Mouse (Mus musculus) heart, postnatal 0 days (tissue): ENCODE results near the gene Ppp2r2c. TPM values are rescaled to one million over a fixed set of nuclear protein-coding genes. Genes with fewer than 3 reads are reported as not detected.

Source experiments
- ATAC-seq: fragments of 200-750 bp; cut with Nextera tagmentation; 2 replicates; pipeline ENCODE4 v1.8.0; 2017; ENCODE audit warnings: low read depth, moderate number of reproducible peaks, moderate library complexity; ENCODE audit not compliant: insufficient read depth
- DNase-seq: peaks from one replicate; pipeline ENCODE4 v3.0.0-alpha.2; 2016; ENCODE audit warnings: low spot score
- H3K27ac ChIP-seq: fragments of 300-500 bp; sonication (generic); 2 replicates; pipeline ENCODE4 v1.5.1; 2014; ENCODE audit warnings: low read depth, mild to moderate bottlenecking
- H3K27me3 ChIP-seq: fragments of 300-500 bp; sonication (generic); 2 replicates; pipeline ENCODE4 v1.6.1; 2014; ENCODE audit warnings: low read length, mixed read lengths; ENCODE audit not compliant: control insufficient read depth, insufficient read depth
- H3K36me3 ChIP-seq: fragments of 300-500 bp; sonication (generic); replicated peaks from 2 replicates; pipeline ENCODE4 v1.6.1; 2014; ENCODE audit warnings: low read length, mixed read lengths; ENCODE audit not compliant: control insufficient read depth, insufficient read depth
- H3K4me1 ChIP-seq: fragments of 300-500 bp; sonication (generic); 2 replicates; pipeline ENCODE4 v1.6.1; 2014; ENCODE audit warnings: antibody characterized with exemption; ENCODE audit not compliant: control insufficient read depth, insufficient read depth
- H3K4me2 ChIP-seq: fragments of 300-500 bp; sonication (generic); 2 replicates; pipeline ENCODE4 v1.6.1; 2014; ENCODE audit warnings: low read depth, mild to moderate bottlenecking, low read length, moderate library complexity
- H3K4me3 ChIP-seq: fragments of 300-500 bp; sonication (generic); 2 replicates; pipeline ENCODE4 v1.5.1; 2014; ENCODE audit warnings: low read depth, low read length
- H3K9ac ChIP-seq: fragments of 300-500 bp; sonication (generic); replicated peaks from 2 replicates; pipeline ENCODE4 v1.6.1; 2014; ENCODE audit warnings: low read depth, low read length, mixed read lengths
- H3K9me3 ChIP-seq: fragments of 300-500 bp; sonication (generic); replicated peaks from 2 replicates; pipeline ENCODE4 v1.6.1; 2016; ENCODE audit warnings: low read length; ENCODE audit not compliant: control insufficient read depth
- CTCF ChIP-seq: IDR thresholded peaks from 2 replicates; pipeline ENCODE4 v1.5.1; 2016; ENCODE audit warnings: antibody characterized with exemption, control low read depth, low read depth
- EP300 ChIP-seq: IDR thresholded peaks from 2 replicates; pipeline ENCODE4 v1.6.1; 2016; ENCODE audit warnings: antibody characterized with exemption, low read depth
- WGBS: fragments of 180-500 bp; shearing (Covaris S2); extraction: QIAGEN DNeasy Blood & Tissue Kit; methylation state at CpG from one replicate; pipeline ENCODE4 v1.1.7; 2014; 5-methylcytosine and 5-hydroxymethylcytosine counted together
- polyA plus RNA-seq: library from polyadenylated mRNA; unstranded; fragments of >200 nt; fragmentation: Nextera tagmentation; extraction: Ambion mirVana; gene quantifications from 2 replicates; pipeline ENCODE4 v1.2.1, GENCODE M21; 2015
- total RNA-seq: library from RNA; depleted of rRNA; stranded (reverse); fragments of >200 nt; gene quantifications from 2 replicates; pipeline ENCODE4 v1.2.3, GENCODE M21; 2014; ENCODE audit warnings: low replicate concordance

Ppp2r2c gene
- total and polyA plus RNA-seq, 2 experiments from 2014 or later = not detected

DNA sequence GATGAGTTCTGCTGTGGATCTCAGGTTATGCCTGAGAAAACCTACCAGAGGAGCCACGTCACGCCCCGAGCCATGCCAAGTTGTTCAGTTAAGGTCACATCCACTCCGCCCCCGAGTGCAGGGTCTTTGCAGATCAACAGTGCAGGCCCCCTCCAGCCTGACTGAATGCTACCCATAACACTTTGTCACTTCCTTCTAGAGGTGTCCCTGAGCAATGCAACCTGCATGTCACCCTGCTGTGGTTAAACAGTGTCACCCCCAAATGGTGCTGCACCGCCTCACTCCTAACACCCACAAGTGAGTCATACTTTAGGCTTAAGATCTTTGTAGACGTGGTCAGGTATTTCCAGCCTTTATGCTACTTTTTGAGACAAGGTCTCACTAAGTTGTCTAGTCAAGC lies 28.2 kb upstream of the Ppp2r2c start:
- Histone ChIP-seq H3K4me1 (no peaks in the 10 kb centered on the region), H3K4me3 (no peak overlapping the region), H3K9me3 (no peaks in the 10 kb centered on the region), H3K36me3 (no peaks in the 10 kb centered on the region), H3K27ac (no peak overlapping the region), H3K4me2 (no peak overlapping the region), H3K27me3 (no peaks in the 10 kb centered on the region), H3K9ac (no peak overlapping the region)
- TF ChIP-seq CTCF (no peak), EP300 (no peak)
- DNase-seq (no peak), ATAC-seq (no peak)
- 67% methylated on average over 7 of the region's 7 CpGs for WGBS

DNA sequence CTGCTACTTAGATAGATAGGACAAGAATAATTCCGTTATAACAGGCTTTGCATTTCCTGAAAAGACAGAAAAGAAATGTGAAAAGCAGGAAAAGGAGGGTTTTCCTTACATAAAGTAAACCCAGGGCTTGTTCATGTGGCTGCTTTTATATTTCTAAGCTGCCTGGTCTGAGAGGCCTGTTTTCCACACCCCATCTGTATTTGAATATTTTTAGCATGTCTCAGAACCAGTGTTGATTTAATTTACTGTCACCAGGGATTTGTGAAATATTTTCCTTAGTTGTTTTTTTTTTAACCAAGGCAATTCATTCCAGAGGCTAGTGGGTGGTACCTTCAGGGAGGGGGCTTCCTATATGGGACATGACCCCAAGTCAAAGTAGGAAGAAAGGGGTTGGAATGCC lies 26.6 kb upstream of the Ppp2r2c start:
- Histone ChIP-seq H3K27ac (no peak overlapping the region), H3K9ac (no peak overlapping the region), H3K4me1 (no peaks in the 10 kb centered on the region), H3K4me2 (no peak overlapping the region), H3K36me3 (no peaks in the 10 kb centered on the region), H3K9me3 (no peaks in the 10 kb centered on the region), H3K27me3 (no peaks in the 10 kb centered on the region), H3K4me3 (no peak overlapping the region)
- DNase-seq = no peak
- TF ChIP-seq EP300 = no peak
- no peak for TF ChIP-seq CTCF
- WGBS = 34% methylated on average over 1 of the region's 1 CpGs
- ATAC-seq = no peak

DNA sequence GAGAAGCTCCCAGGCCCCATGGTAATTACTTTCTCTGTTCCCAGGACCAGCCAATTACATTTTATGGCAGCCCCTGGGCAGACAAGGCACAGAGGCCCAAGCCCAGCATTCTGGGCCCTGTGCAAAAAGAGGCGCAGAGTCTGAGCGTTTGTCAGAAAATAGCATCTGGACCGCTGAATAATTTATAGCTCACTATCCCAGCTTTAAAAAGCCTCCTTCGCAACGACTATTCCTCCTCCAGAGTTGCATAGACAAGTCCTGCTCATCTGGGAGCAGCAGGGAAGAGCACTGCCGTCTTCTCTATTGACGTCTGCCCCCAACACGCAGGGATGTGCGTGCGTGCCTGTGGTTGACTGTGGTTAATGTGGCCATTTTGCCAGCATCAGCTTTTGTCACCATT lies 23.8 kb upstream of the Ppp2r2c start:
- no peak for DNase-seq
- TF ChIP-seq CTCF (no peak), EP300 (no peak)
- H3K36me3 ChIP-seq = no peaks in the 10 kb centered on the region
- H3K27ac ChIP-seq = no peak overlapping the region
- WGBS = 82% methylated on average over 10 of the region's 10 CpGs
- H3K4me1 ChIP-seq = no peaks in the 10 kb centered on the region
- no peak overlapping the region for H3K4me2 ChIP-seq
- no peak overlapping the region for H3K4me3 ChIP-seq
- H3K27me3 ChIP-seq = no peaks in the 10 kb centered on the region
- H3K9me3 ChIP-seq = no peaks in the 10 kb centered on the region
- no peak for ATAC-seq
- no peak overlapping the region for H3K9ac ChIP-seq

DNA sequence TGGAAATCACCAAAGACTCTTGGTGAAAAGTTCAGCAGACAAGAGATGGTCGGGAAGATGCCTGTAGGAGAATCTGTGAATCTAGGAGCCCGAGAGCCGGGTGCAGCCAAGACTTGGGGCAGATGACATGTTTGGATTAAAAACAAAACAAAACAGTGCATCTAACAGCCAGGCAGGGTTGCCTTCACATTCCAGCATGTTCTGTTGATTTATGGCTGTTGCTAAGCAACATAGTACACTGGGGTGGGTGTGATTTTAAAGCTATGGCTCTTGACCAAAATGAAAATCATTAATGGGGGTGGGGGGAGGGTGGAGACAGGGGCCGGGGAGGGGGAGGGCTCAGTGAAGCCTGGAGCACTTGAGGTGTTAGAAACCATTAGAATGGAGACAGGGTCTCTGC lies 16.7 kb upstream of the Ppp2r2c start:
- no peak overlapping the region for H3K4me3 ChIP-seq
- no peaks in the 10 kb centered on the region for H3K27me3 ChIP-seq
- 69% methylated on average over 4 of the region's 4 CpGs for WGBS
- no peak for TF ChIP-seq CTCF
- TF ChIP-seq EP300 = no peak
- no peak overlapping the region for H3K27ac ChIP-seq
- no peaks in the 10 kb centered on the region for H3K9me3 ChIP-seq
- H3K4me2 ChIP-seq = no peak overlapping the region
- no peaks in the 10 kb centered on the region for H3K36me3 ChIP-seq
- ATAC-seq = no peak
- no peak for DNase-seq
- no peaks in the 10 kb centered on the region for H3K4me1 ChIP-seq
- no peak overlapping the region for H3K9ac ChIP-seq

DNA sequence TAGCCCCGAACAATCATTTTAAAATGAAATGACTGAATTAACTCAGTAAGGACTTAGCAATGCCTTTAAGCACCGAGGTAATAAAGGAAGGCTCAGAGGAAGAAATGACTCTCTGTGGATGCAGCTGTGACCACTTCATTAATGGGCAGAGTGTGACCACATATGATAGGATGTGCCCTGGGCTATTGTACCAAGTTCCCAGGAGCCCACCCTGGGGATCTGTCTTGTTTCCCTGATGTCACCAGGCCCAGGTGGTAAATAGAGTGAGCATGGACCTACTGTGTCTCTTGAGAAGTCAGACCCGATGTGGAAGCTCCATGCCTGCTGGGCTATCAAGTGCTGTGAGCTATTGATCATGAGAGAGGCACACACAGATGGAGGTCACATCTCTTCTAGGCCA lies 13.1 kb upstream of the Ppp2r2c start:
- Histone ChIP-seq H3K4me3 (no peak overlapping the region), H3K27me3 (0 out of 2 replicates have a peak, but pooled peaks cover 5% of the 10 kb centered on the region), H3K27ac (no peak overlapping the region), H3K4me2 (no peak overlapping the region), H3K9ac (no peak overlapping the region), H3K9me3 (no peaks in the 10 kb centered on the region), H3K36me3 (no peaks in the 10 kb centered on the region), H3K4me1 (no peaks in the 10 kb centered on the region)
- TF ChIP-seq CTCF (no peak), EP300 (no peak)
- DNase-seq (no peak), ATAC-seq (no peak)
- 70% methylated on average over 3 of the region's 3 CpGs for WGBS

DNA sequence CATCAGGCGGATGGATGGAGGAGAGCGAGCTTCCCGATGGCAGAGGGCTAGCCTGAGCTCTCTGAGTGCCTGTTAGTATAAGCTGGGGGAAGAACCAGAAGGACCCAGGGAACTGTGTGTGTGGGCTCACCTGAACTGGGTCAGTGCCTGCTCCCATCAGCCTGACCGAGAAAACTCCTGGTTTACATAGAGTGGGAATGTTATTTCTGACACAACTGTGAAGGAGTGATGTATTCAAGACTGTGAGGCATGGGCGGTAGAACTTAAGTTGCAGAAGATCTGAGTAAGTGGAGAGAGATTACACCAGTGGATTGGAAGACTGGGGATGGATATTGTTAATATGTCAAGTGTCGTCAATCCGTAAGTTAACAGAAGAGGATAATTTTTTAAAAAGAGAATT lies 11.8 kb upstream of the Ppp2r2c start:
- Histone ChIP-seq H3K4me3 (no peak overlapping the region), H3K27me3 (peaks cover 7% of the 10 kb centered on the region; the same call in 1 of the 2 replicates), H3K9ac (no peak overlapping the region), H3K9me3 (no peaks in the 10 kb centered on the region), H3K27ac (no peak overlapping the region), H3K4me1 (no peaks in the 10 kb centered on the region), H3K4me2 (no peak overlapping the region), H3K36me3 (no peaks in the 10 kb centered on the region)
- no peak for ATAC-seq
- 87% methylated on average over 7 of the region's 7 CpGs for WGBS
- no peak for DNase-seq
- TF ChIP-seq CTCF (no peak), EP300 (no peak)
